Mouse (Mus musculus): ENCODE data around the gene Tada3. TPM values are rescaled to one million over a fixed set of nuclear protein-coding genes. Genes with fewer than 3 reads are reported as not detected.
"Not testable (repeated sequence)": the region's sequence is repeated elsewhere in the genome, so short reads cannot be mapped to it uniquely, and the experiment has no call there.

Gene Tada3
- polyA plus RNA-seq, 1 experiment from 2014 or later, result 48.1 TPM

DNA sequence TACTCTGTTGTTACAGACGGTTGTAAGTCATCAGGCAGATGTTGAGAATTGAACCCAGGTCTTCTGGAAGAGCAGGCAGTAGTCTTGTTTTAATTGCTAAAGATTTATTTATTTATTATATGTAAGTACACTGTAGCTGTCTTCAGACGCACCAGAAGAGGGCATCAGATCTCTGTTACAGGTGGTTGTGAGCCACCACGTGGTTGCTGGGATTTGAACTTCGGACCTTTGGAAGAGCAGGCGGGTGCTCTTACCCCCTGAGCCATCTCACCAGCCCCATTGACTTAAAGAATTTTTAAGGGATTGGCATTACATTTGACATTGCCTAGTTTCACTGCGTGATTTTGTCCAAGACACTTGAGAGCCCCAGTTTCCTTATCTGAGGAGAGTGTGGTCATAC, 44.9 kb downstream of the Tada3 start:
- not testable (repeated sequence) for DNase-seq (ENCODE audit: low spot score); H3K4me1 ChIP-seq; H3K9me3 ChIP-seq; H3K4me3 ChIP-seq; H3K27me3 ChIP-seq (replicated peaks; ENCODE audit: low read depth, poor library complexity, severe bottlenecking); H3K27ac ChIP-seq (replicated peaks)
- peaks cover 85% of the 10 kb centered on the region for H3K36me3 ChIP-seq (replicated peaks)
- 77% methylated on average over 6 of the region's 6 CpGs for WGBS

DNA sequence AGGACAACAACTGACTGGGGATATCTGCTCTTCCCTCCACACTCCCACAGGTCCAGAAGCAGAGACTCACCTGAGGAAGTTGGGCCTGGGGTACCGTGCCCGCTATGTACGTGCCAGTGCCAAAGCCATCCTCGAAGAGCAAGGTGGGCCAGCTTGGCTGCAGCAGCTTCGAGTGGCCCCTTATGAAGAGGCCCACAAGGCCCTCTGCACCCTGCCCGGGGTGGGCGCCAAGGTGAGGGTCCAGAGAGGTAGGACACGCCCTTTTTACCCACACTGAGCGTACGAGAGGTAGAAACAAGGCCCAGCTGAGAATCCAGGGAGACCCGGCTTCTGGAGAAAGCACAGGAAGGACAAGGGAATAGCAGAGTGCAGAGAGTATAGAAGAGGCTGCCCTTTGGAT, 46.0 kb downstream of the Tada3 start:
- WGBS, result 92% methylated on average over 11 of the region's 11 CpGs
- Histone ChIP-seq H3K27me3 (replicated peaks; ENCODE audit: low read depth, poor library complexity, severe bottlenecking) (no peaks in the 10 kb centered on the region), H3K9me3 (no peaks in the 10 kb centered on the region), H3K4me3 (no peak overlapping the region), H3K27ac (replicated peaks) (no peak overlapping the region), H3K4me1 (peaks cover 13% of the 10 kb centered on the region), H3K36me3 (replicated peaks) (peaks cover 76% of the 10 kb centered on the region)
- no peak for DNase-seq (ENCODE audit: low spot score)

DNA sequence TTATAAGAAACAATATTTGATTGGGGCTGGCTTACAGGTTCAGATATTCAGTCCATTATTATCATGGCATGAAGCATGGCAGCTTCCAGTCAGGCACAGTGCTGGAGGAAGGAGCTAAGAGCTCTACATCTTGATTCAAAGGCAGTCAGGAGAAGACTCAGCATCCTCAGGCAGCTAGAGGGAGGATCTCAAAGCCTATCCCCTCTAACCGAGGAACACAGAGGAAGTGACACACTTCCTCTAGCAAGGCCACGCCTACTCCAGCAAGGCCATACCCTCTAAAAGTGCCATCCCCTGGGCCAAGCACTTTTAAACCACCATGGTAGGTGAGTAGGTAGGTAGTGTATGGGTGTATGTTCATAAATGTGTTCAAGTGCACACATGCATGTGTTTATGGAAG, 47.1 kb downstream of the Tada3 start:
- no peak for DNase-seq (ENCODE audit: low spot score)
- no peak overlapping the region for H3K4me3 ChIP-seq
- H3K9me3 ChIP-seq, result no peaks in the 10 kb centered on the region
- no peaks in the 10 kb centered on the region for H3K27me3 ChIP-seq (replicated peaks; ENCODE audit: low read depth, poor library complexity, severe bottlenecking)
- H3K27ac ChIP-seq (replicated peaks), result no peak overlapping the region
- H3K36me3 ChIP-seq (replicated peaks), result peaks cover 68% of the 10 kb centered on the region
- peaks cover 20% of the 10 kb centered on the region for H3K4me1 ChIP-seq
- WGBS, result 61% methylated on average over 2 of the region's 2 CpGs

- Histone ChIP-seq H3K9me3 (no peaks in the 10 kb centered on the region), H3K36me3 (replicated peaks) (peaks cover 68% of the 10 kb centered on the region), H3K4me3 (no peak overlapping the region), H3K27ac (replicated peaks) (no peak overlapping the region), H3K4me1 (peaks cover 21% of the 10 kb centered on the region), H3K27me3 (replicated peaks; ENCODE audit: low read depth, poor library complexity, severe bottlenecking) (no peaks in the 10 kb centered on the region)
- 95% methylated on average over 1 of the region's 1 CpGs for WGBS
- no peak for DNase-seq (ENCODE audit: low spot score)
Measured at GRCm38 (mm10) chr6:113329396-113329795, 48.3 kb downstream of the Tada3 start.

GRCm38 (mm10) chr6:113326533-113327315, 51.0 kb downstream of the Tada3 start, which contains the start of gene Ogg1:
Gene Ogg1 (plus strand): TSS chr6:113326972.
- peak within 1 kb of the TSS; percentile 77 for H3K4me3 ChIP-seq
- no peaks in the 10 kb centered on the region for H3K9me3 ChIP-seq
- H3K36me3 ChIP-seq (replicated peaks), result peaks cover 70% of the 10 kb centered on the region
- WGBS, result under 1% methylated on average over 52 of the region's 52 CpGs
- peak; percentile 98 for DNase-seq (ENCODE audit: low spot score)
- no peaks in the 10 kb centered on the region for H3K27me3 ChIP-seq (replicated peaks; ENCODE audit: low read depth, poor library complexity, severe bottlenecking)
- H3K4me1 ChIP-seq, result peaks cover 21% of the 10 kb centered on the region
- peak within 1 kb of the TSS; percentile 88 for H3K27ac ChIP-seq (replicated peaks)

Small RNA genes within 50 kb of the gene (microRNA-seq; reads per million reads assigned to microRNA genes)
- not detected for gene Gm24387

Other genes starting within 250 kb of the Tada3 start
- 4.7 and 5.0 TPM in 2 replicates for gene Lhfpl4, start 182.5 kb downstream of the Tada3 start, polyA plus RNA-seq (2016; fragmentation: Nextera tagmentation; extraction: Ambion mirVana)
- 44.0 and 46.9 TPM in 2 replicates for gene Mtmr14, start 140.0 kb downstream of the Tada3 start, polyA plus RNA-seq (2016; fragmentation: Nextera tagmentation; extraction: Ambion mirVana)
- gene Cpne9, start 95.6 kb downstream of the Tada3 start, polyA plus RNA-seq (2016; fragmentation: Nextera tagmentation; extraction: Ambion mirVana), result 0.04 and 0.11 TPM in 2 replicates
- 24.8 and 26.0 TPM in 2 replicates for gene Brpf1, start 70.7 kb downstream of the Tada3 start, polyA plus RNA-seq (2016; fragmentation: Nextera tagmentation; extraction: Ambion mirVana)
- gene Ogg1, start 50.9 kb downstream of the Tada3 start, polyA plus RNA-seq (2016; fragmentation: Nextera tagmentation; extraction: Ambion mirVana), result 17.8 and 20.0 TPM in 2 replicates
- 47.0 and 48.9 TPM in 2 replicates for gene Camk1, start 33.9 kb downstream of the Tada3 start, polyA plus RNA-seq (2016; fragmentation: Nextera tagmentation; extraction: Ambion mirVana)
- 377 and 387 TPM in 2 replicates for gene Arpc4, start 232 bp upstream of the Tada3 start, polyA plus RNA-seq (2016; fragmentation: Nextera tagmentation; extraction: Ambion mirVana)
- 2.8 and 3.7 TPM in 2 replicates for gene Ttll3, start 11.4 kb upstream of the Tada3 start, polyA plus RNA-seq (2016; fragmentation: Nextera tagmentation; extraction: Ambion mirVana)
- gene Rpusd3, start 41.5 kb upstream of the Tada3 start, polyA plus RNA-seq (2016; fragmentation: Nextera tagmentation; extraction: Ambion mirVana), result 34.6 and 34.8 TPM in 2 replicates
- gene Cidec, start 57.9 kb upstream of the Tada3 start, polyA plus RNA-seq (2016; fragmentation: Nextera tagmentation; extraction: Ambion mirVana), result not detected in 2 replicates
- gene Jagn1, start 64.7 kb upstream of the Tada3 start, polyA plus RNA-seq (2016; fragmentation: Nextera tagmentation; extraction: Ambion mirVana), result 87.2 and 88.8 TPM in 2 replicates
- gene Il17re, start 80.6 kb upstream of the Tada3 start, polyA plus RNA-seq (2016; fragmentation: Nextera tagmentation; extraction: Ambion mirVana), result 3.7 and 4.0 TPM in 2 replicates
- 2.4 and 2.5 TPM in 2 replicates for gene Il17rc, start 93.5 kb upstream of the Tada3 start, polyA plus RNA-seq (2016; fragmentation: Nextera tagmentation; extraction: Ambion mirVana)
- 23.5 and 27.2 TPM in 2 replicates for gene Creld1, start 105.4 kb upstream of the Tada3 start, polyA plus RNA-seq (2016; fragmentation: Nextera tagmentation; extraction: Ambion mirVana)
- gene Prrt3, start 124.0 kb upstream of the Tada3 start, polyA plus RNA-seq (2016; fragmentation: Nextera tagmentation; extraction: Ambion mirVana), result 2.1 and 2.2 TPM in 2 replicates
- 67.0 and 74.3 TPM in 2 replicates for gene Emc3, start 153.8 kb upstream of the Tada3 start, polyA plus RNA-seq (2016; fragmentation: Nextera tagmentation; extraction: Ambion mirVana)
- gene Fancd2, start 153.8 kb upstream of the Tada3 start, polyA plus RNA-seq (2016; fragmentation: Nextera tagmentation; extraction: Ambion mirVana), result 19.7 and 21.4 TPM in 2 replicates
- gene Fancd2os, start 222.8 kb upstream of the Tada3 start, polyA plus RNA-seq (2016; fragmentation: Nextera tagmentation; extraction: Ambion mirVana), result 0.22 TPM in 1 of 2 replicates, not detected in the other
- gene Brk1, start 226.9 kb upstream of the Tada3 start, polyA plus RNA-seq (2016; fragmentation: Nextera tagmentation; extraction: Ambion mirVana), result 200 and 208 TPM in 2 replicates
- gene Vhl, start 246.1 kb upstream of the Tada3 start, polyA plus RNA-seq (2016; fragmentation: Nextera tagmentation; extraction: Ambion mirVana), result 41.9 and 44.8 TPM in 2 replicates

Data from embryonic facial prominence, embryonic 10.5 days (tissue).